Mouse (Mus musculus): ENCODE data around the gene Erv3.

DNA sequence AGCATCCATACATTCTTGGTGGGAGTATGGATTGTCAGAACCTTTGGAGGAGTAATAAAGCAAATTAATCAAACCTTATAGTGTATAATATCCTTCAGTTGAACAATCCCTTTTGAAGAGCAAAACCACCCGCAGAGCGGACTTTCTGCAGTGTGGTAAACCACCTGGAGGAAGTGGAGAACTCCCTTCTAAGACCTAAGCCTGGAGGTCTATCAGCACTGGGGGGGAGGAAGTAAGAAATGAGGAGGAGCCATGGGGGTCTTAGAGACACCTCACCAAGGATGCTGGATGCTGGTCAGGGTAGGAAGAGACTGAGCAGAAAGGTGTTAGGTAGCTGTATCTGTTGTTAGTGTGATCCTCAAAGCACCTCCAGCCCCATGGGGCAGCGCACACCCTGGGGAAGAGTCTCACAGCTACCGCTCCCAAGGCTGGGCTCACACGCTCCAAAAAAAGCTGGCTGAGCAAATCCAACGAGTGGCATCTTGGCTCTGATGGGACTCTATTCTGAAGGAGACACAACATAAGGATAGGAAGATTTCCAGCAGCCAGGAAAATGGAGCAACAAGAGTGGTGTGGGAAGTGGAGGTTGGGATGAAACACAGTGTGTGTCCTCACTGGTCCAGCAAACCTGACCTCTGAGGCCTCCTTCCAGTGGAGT, 27.1 kb upstream of the Erv3 start:
- no peak for TF ChIP-seq GATA1 (IDR thresholded peaks at IDR 0.05; ENCODE audit: borderline replicate concordance, low read length)
- no peak for TF ChIP-seq FLI1 (IDR thresholded peaks at IDR 0.05; ENCODE audit: low read length)
